Mouse (Mus musculus): ENCODE measurements at regions not wholly inside any gene's neighbourhood (a gene's known extent, or its start where the extent isn't known, plus 50 kb on each side); places are given as distances from the start of the nearest gene placed in this dataset.

- dilution Hi-C loops (cut with MboI; ENCODE audit: extremely low pct_ligation_motif_present, extremely low pct_unique_long_range_greater_than_20kb, low sequenced_read_pairs), result no loop called here
- Histone ChIP-seq H3K79me2 (replicated peaks; ENCODE audit: control insufficient read depth, extremely low read depth, insufficient read depth, poor library complexity, severe bottlenecking) (no peaks in the 10 kb centered on the region), H3K27ac (ENCODE audit: insufficient read depth, low read depth) (no peak overlapping the region), H3K9me3 (replicated peaks; ENCODE audit: low read length) (peaks cover 43% of the 10 kb centered on the region), H3K27me3 (replicated peaks) (no peaks in the 10 kb centered on the region), H3K4me3 (replicated peaks in 1 of 3; ENCODE audit: low read depth in 2 of 3, low read length in 2 of 3, poor library complexity in 1 of 3) (no peak overlapping the region), H3K36me3 (replicated peaks in 1 of 2; ENCODE audit: control insufficient read depth in 1 of 2, insufficient read depth in 1 of 2, low read length in 1 of 2) (no peaks in the 10 kb centered on the region), H3K4me2 (ENCODE audit: insufficient read depth, low read depth, poor library complexity, severe bottlenecking) (no peak overlapping the region), H3K9ac (ENCODE audit: insufficient read depth, low read depth) (no peak overlapping the region), H3K4me1 (ENCODE audit: control insufficient read depth in 1 of 2, insufficient read depth in 2 of 2) (no peaks in the 10 kb centered on the region)
- TF ChIP-seq SIN3A (IDR thresholded peaks at IDR 0.05; ENCODE audit: low read length) (no peak), TBP (conservative IDR thresholded peaks at IDR 0.05; ENCODE audit: low read depth, low read length) (no peak), MXI1 (IDR thresholded peaks at IDR 0.05; ENCODE audit: low read depth, low read length) (no peak), NELFE (IDR thresholded peaks at IDR 0.05; ENCODE audit: low read depth, low read length) (no peak), TCF12 (IDR thresholded peaks at IDR 0.05; ENCODE audit: low read depth, low read length) (no peak), GABPA (IDR thresholded peaks at IDR 0.05; ENCODE audit: insufficient replicate concordance, low read depth, low read length) (no peak), KAT2A (IDR thresholded peaks at IDR 0.05; ENCODE audit: insufficient replicate concordance, low read length) (no peak), UBTF (IDR thresholded peaks at IDR 0.05; ENCODE audit: low read depth, low read length) (no peak), SMC3 (IDR thresholded peaks at IDR 0.05; ENCODE audit: low read depth, low read length) (no peak), RAD21 (IDR thresholded peaks at IDR 0.05; ENCODE audit: low read depth, low read length) (no peak), RCOR1 (conservative IDR thresholded peaks at IDR 0.05; ENCODE audit: low read depth, low read length) (no peak), E2F4 (IDR thresholded peaks at IDR 0.05; ENCODE audit: insufficient replicate concordance, low read depth, low read length) (no peak)
- in situ Hi-C loops (cut with MboI; ENCODE audit: low pct_ligation_motif_present, low pct_unique_long_range_greater_than_20kb, low sequenced_read_pairs), result no loop called here
- DNase-seq (ENCODE audit: extremely low read depth), result no peak
Observed at GRCm38 (mm10) chr17:52349872-52350271, 252.6 kb upstream of the Kcnh8 start.

DNA sequence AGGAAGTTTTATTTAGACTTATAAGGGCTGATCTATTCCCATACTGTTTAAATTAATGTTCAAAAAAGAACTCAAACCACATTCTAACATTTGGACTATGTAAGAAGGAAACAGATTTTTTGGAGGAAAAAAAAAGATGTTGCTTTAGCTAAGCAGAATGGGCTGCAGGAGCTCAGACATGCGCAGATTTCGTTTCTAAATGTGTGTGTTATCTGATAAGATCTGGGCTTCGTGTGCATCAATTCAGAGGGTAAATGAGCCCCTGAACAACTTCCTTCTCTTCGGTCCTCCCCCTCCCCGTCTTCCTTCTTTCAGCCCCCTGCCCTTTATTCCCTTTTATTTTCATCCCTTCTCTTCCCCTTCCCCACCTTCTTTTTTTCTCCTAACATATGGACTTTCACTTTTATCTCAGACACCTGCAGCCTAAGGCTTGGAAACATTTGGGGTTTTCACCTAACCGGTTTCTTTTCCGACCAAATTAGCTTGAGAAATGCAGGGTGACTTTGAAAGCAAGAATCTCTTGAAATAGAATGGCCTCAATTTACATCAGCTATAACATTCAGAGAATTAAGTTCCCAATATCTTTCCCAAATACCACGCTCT, 253.9 kb upstream of the Kcnh8 start:
- no peak overlapping the region for H3K9ac ChIP-seq (ENCODE audit: insufficient read depth, low read depth)
- no peak for TF ChIP-seq NRF1 (IDR thresholded peaks at IDR 0.05; ENCODE audit: low read depth, low read length)
- no peak overlapping the region for H3K27ac ChIP-seq (ENCODE audit: insufficient read depth, low read depth)
- no peaks in the 10 kb centered on the region for H3K27me3 ChIP-seq (replicated peaks)
- H3K79me2 ChIP-seq (replicated peaks; ENCODE audit: control insufficient read depth, extremely low read depth, insufficient read depth, poor library complexity, severe bottlenecking), result no peaks in the 10 kb centered on the region
- in situ Hi-C loops (cut with MboI; ENCODE audit: low pct_ligation_motif_present, low pct_unique_long_range_greater_than_20kb, low sequenced_read_pairs), result no loop called here
- H3K4me3 ChIP-seq (replicated peaks in 1 of 3; ENCODE audit: low read depth in 2 of 3, low read length in 2 of 3, poor library complexity in 1 of 3), result no peak overlapping the region
- no peak for DNase-seq (ENCODE audit: extremely low read depth)
- no peaks in the 10 kb centered on the region for H3K36me3 ChIP-seq (replicated peaks in 1 of 2; ENCODE audit: control insufficient read depth in 1 of 2, insufficient read depth in 1 of 2, low read length in 1 of 2)
- no peaks in the 10 kb centered on the region for H3K4me1 ChIP-seq (ENCODE audit: control insufficient read depth in 1 of 2, insufficient read depth in 2 of 2)
- H3K4me2 ChIP-seq (ENCODE audit: insufficient read depth, low read depth, poor library complexity, severe bottlenecking), result no peak overlapping the region
- dilution Hi-C loops (cut with MboI; ENCODE audit: extremely low pct_ligation_motif_present, extremely low pct_unique_long_range_greater_than_20kb, low sequenced_read_pairs), result no loop called here
- peaks cover 40% of the 10 kb centered on the region for H3K9me3 ChIP-seq (replicated peaks; ENCODE audit: low read length)

DNA sequence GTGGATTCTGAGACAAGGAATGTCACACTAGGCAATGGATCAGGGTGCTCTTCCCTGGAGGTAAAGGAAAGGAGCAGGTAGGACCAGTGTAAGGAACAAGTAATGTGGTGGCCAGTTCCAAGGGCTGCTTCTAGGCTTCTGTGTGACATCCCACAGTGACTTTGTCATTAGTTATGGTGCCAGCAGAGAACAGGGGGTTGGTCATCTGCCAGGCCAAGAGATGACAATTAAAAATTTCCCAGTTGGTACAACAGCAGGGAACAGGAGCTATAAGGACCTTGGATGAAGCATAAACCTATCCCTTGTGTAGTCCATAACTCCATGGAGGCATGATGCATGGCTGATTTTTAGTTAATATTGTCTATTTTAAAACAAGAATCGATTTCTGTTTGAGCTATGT, 281.9 kb upstream of the Kcnh8 start:
- no peak for DNase-seq (ENCODE audit: extremely low read depth)

More for the DNA sequence above, 281.9 kb upstream of the Kcnh8 start:
- H3K27me3 ChIP-seq (replicated peaks), result no peaks in the 10 kb centered on the region
- H3K4me1 ChIP-seq (ENCODE audit: control insufficient read depth in 1 of 2, insufficient read depth in 2 of 2), result no peaks in the 10 kb centered on the region
- in situ Hi-C loops (cut with MboI; ENCODE audit: low pct_ligation_motif_present, low pct_unique_long_range_greater_than_20kb, low sequenced_read_pairs), result no loop called here
- no peak overlapping the region for H3K4me3 ChIP-seq (replicated peaks in 1 of 3; ENCODE audit: low read depth in 2 of 3, low read length in 2 of 3, poor library complexity in 1 of 3)
- no peak for TF ChIP-seq MAZ (IDR thresholded peaks at IDR 0.05; ENCODE audit: low read depth, low read length)
- TF ChIP-seq MYC (IDR thresholded peaks at IDR 0.05; ENCODE audit: low read depth, low read length), result no peak
- TF ChIP-seq SIN3A (IDR thresholded peaks at IDR 0.05; ENCODE audit: low read length), result no peak
- TF ChIP-seq MAFK (IDR thresholded peaks at IDR 0.05; ENCODE audit: insufficient replicate concordance, low read length), result no peak
- peaks cover 18% of the 10 kb centered on the region for H3K9me3 ChIP-seq (replicated peaks; ENCODE audit: low read length)
- H3K4me2 ChIP-seq (ENCODE audit: insufficient read depth, low read depth, poor library complexity, severe bottlenecking), result no peak overlapping the region
- dilution Hi-C loops (cut with MboI; ENCODE audit: extremely low pct_ligation_motif_present, extremely low pct_unique_long_range_greater_than_20kb, low sequenced_read_pairs), result no loop called here
- H3K9ac ChIP-seq (ENCODE audit: insufficient read depth, low read depth), result no peak overlapping the region
- no peaks in the 10 kb centered on the region for H3K79me2 ChIP-seq (replicated peaks; ENCODE audit: control insufficient read depth, extremely low read depth, insufficient read depth, poor library complexity, severe bottlenecking)
- H3K36me3 ChIP-seq (replicated peaks in 1 of 2; ENCODE audit: control insufficient read depth in 1 of 2, insufficient read depth in 1 of 2, low read length in 1 of 2), result no peaks in the 10 kb centered on the region
- H3K27ac ChIP-seq (ENCODE audit: insufficient read depth, low read depth), result no peak overlapping the region

Measured in CH12.LX (cell line).